Mouse (Mus musculus) brain, embryonic 14.5 days (tissue): ENCODE measurements around the gene Vwce.

Experiments
- CTCF ChIP-seq: fragments of 200-500 bp; IDR thresholded peaks from 2 replicates; pipeline ENCODE4 v1.5.1; 2012; ENCODE audit warnings: inconsistent platforms, mild to moderate bottlenecking, moderate library complexity, borderline replicate concordance; ENCODE audit not compliant: insufficient read depth, insufficient read length; ENCODE audit errors: extremely low read depth
- POLR2A ChIP-seq: fragments of 200-500 bp; IDR thresholded peaks from 2 replicates; pipeline ENCODE4 v1.6.1; 2012; ENCODE audit warnings: mild to moderate bottlenecking, inconsistent platforms, borderline replicate concordance; ENCODE audit not compliant: poor library complexity, insufficient read depth, insufficient read length, severe bottlenecking; ENCODE audit errors: extremely low read depth

- TF ChIP-seq CTCF (no peak), POLR2A (no peak)
Observed at GRCm38 (mm10) chr19:10640589-10641378, 6.8 kb downstream of the Vwce start.
